Mouse (Mus musculus) brain, embryonic 14.5 days (tissue): ENCODE measurements at regions not wholly inside any gene's neighbourhood (a gene's known extent, or its start where the extent isn't known, plus 50 kb on each side); places are given as distances from the start of the nearest gene placed in this dataset.

ENCODE experiments used
- CTCF ChIP-seq: fragments of 200-500 bp; IDR thresholded peaks from 2 replicates; pipeline ENCODE4 v1.5.1; 2012; ENCODE audit warnings: inconsistent platforms, mild to moderate bottlenecking, moderate library complexity, borderline replicate concordance; ENCODE audit not compliant: insufficient read depth, insufficient read length; ENCODE audit errors: extremely low read depth
- POLR2A ChIP-seq: fragments of 200-500 bp; IDR thresholded peaks from 2 replicates; pipeline ENCODE4 v1.6.1; 2012; ENCODE audit warnings: mild to moderate bottlenecking, inconsistent platforms, borderline replicate concordance; ENCODE audit not compliant: poor library complexity, insufficient read depth, insufficient read length, severe bottlenecking; ENCODE audit errors: extremely low read depth

- TF ChIP-seq CTCF (no peak), POLR2A (no peak)
These were observed 91.2 kb upstream of the Sox2 start for GRCm38 (mm10) chr3:34558821-34559520.
